Mouse (Mus musculus) MN1 (cell line): Measurements from ENCODE around the gene Hpn.
A peak's percentile ranks its signal among the peaks of the same experiment; 100 is the strongest.

Experiments used
- DNase-seq: peaks from one replicate; pipeline ENCODE4 v3.0.0-alpha.2; 2016; ENCODE audit warnings: low spot score

Gene Hpn

DNA sequence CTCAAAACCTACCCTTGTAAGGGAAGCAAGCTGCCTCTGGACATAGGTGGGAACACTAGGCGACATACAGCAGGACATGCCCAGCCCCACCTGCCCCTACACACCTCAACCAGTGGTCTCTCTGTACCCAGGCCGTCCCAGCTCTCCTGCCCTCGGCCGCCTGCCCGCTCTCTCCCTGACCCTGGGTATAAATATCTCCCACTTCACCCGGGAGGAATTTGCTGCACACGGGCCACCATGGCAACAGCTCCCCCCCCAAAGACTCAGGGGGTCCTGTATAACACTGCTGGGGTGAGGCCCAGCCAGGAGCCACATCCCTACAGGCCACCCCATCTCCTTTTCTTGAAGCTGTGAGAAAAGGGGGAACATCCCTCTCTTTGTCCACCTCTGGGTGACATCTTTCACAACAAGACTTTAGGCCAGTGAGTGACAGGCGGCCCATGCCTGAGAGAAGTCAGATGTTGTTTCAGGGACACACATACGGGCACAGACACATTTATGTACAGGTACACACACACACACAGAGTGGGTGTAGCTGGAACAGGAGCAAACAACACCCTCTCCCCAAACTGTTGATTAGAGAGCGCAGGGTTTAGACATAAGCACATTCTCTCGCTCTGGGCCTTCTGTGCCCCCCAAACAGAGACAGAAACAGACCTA lies 60.3 kb downstream of the Hpn start:
- DNase-seq = no peak

DNA sequence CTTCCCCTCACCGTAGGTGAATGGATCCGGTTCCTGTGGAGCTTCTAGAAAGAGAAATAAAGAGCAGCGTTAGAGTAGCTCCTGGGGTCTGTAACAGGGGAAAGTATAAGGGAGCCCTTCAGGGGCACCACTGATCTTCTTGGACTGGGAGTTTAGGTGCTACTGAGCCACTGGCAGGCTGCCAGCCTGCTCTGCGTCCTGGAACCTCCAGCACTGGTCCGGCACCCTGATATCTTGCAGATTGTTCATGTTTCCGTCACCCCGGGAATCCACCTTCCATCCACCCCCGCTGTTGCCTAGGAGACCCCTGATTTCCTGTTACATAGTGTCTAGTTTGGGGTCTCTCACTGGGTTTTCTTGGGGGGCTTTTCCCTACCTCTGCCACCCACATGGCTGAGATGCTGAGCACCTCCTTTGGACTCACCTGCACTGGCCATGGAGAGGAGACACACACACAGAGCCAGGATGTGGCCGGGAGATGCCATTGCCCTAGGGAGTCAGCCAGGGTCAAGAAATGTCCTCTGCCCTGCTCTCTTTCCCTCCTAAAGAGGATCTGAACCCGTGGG lies 61.1 kb downstream of the Hpn start:
- DNase-seq = no peak

DNA sequence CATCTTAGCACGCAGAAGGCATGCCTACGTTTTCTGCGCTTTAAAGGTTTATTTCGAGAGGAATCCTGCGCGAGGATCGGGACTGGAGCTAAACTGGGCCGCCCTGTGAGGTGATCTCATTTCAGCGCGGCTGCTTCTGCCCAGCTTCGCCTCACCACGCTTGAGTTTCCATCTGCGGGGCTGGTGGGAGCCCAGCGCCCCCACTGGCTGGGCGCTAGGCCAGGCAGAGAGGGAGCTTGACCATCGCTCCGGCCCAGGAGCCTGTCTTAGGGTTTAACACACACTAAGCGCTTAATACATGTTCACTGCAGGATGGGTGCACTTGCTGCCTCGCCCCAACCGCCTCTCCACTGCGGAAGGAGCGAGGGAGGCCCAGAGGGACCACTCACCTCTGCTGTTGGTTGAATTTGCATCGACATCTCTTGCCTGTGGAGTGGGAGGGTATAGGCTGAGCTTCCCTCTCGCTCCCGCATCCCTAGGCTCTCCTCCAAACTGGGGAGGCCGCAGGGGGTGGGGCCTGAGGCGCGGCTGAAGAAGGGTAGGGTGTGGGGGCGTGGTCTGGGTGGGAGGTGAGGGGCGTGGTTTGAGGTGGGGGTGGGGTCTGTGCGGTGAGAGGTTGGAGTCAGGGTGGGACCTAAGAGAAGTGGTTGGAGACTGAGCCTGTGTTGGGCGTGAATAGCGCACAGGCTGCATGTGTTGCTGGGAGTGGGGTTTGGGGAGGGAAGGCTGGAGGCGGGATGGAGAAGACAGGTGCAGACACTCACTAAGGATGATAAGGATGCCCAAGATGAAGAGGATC lies 62.3 kb downstream of the Hpn start:
- peak; percentile 59 for DNase-seq

DNA sequence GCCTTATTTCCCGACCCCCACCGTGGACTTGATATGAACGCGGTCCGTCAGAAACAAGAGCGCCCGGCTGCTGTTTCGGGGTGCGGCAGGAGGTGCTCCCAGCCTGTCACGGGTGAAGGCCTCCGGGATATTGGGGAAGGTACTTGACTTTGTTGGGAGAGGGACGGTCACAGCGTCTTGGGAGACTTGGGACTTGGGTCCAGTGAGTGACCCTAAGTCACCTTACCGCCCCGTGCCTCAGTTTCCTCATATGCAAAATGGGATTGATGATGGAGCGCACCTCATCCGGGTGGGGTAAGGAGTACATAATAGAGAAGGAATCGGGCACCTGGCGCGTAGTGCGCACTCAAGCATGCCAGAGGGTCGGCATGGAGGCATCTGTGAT lies 62.8 kb downstream of the Hpn start:
- no peak for DNase-seq

DNA sequence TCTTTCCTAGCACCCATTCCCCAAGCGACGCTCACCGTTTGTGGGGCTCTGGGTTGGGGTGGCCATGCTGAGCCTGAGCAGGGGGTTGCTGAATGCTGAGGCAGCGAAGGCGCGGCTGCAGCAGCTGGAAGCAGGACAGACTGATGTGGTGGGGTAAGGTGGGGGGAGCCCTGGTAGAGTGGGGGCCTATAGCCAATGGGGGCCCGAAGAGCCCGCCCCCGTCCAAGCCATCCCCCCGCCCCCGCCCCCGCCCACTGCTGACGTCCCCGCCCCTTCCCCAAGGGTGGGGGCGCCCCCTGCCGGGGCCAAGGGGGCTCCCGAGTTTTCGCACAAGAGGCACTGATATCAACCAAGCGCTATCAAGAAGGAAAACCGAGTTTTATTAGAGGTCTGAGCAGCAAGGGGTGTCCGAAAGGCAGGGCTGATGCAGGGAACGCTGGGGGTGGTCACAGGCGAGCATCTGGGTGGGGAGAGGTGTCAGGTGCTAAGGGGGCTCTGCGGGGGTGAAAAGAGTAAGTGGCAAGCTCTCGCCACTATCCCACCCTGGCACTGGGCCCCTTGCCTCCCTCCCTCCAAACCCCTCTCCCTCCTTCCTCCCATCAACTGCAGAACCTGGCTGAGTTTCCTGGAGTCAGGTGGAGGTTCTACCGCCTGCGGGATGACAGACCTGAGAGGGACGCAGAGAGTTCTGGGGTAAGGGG lies 63.6 kb downstream of the Hpn start, which contains the start of gene Fxyd7:
Gene Fxyd7, minus strand, starts transcription at position 147 of the 701 bp plus-strand sequence.
- no peak for DNase-seq

DNA sequence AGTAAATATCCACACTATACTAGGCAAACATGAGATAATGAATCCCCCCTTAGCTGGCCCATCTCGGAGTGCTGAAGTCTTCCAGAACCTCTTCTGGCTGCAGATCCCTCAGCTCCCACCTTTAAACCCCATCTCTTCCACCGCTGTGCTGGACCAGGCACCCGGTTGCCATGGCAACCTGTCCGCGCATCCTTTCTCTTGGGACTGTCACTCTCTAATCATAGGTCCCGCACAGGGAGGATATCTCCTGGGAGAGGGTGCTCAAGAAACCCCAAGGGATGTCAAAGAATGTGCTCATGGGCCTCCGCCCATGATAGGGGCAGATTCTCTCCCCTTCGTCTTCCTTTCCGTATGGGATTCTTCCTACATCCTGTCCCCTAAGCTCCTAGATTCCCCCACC lies 64.2 kb downstream of the Hpn start:
- DNase-seq = peak; percentile 47

DNA sequence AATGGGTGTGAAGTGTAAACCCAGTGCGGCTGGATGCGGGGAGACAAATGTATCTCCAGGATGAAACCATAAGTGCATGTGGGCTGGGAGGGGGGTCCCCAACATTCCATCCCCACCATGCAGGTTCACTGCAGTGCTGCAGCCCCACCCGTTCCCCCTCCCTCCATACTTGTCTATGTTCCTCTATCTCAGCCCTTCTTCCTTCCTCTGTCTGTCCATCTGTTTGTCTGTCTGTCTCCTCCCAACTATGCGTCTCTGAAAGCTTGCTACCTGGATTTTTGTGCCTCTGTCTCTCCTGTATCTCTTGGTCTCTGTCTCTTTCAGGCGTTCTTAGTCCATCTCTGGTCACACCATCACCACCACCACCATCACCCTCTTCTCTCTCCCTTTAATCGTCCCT lies 64.6 kb downstream of the Hpn start:
- no peak for DNase-seq

DNA sequence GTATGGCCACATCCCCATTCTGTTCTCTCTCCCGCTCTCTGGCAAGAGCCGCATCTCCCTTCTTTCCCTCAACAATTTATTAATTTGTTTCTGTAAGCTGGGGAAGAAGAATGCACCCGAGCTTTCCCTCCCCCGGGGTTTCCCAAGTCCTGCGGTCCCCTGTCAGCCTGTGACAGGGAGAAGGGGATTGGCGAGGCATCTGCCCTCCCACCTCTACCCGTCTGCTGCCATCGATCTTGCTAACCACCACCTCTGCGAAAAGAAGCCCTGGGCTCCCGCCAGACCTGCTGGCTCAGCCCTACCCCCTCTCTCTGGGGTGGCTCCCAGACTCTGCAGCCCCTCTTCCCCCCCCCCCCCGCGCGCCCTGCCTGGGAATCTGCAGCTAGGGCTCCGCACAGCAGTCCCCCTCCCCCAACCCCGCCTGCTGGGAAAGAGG lies 65.2 kb downstream of the Hpn start:
- no peak for DNase-seq

DNA sequence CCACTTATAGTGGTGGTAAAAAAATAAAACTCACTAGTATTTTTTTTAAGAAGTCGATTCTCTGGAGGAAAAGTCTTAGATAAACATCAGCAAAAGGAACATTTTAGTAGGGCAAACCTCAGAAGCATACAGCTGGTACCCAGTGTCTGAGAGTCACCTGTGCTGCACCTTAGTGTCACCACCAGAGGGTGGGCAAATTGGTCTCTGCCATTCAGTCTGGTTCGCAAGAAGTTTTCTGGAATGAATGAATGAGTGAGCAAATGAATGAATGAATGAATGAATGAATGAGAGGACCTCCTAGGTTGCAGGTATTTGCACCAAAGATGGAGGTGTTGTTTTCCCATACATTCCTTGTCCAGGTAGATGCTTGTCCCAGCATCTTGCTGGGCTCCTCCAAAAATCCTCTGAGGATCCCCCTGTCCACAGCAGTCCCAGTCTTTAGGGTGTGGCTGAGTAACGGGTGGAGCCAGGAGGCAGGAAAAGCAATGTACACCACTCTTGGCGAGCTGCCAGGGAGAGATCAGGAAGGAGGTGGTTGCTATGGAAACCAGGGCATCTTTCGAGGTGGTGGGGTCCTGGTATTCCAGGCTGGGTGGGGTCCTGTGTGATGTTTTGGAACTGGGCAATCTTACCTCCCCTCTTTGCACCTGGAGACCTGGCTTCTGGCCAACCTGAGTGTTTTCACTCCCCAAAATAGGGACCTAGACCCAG lies 65.8 kb downstream of the Hpn start:
- peak; percentile 70 for DNase-seq
